Mouse (Mus musculus): Measurements from ENCODE around the gene Ncmap. TPM values are rescaled to one million over a fixed set of nuclear protein-coding genes. Genes with fewer than 3 reads are reported as not detected.

Gene Ncmap
- polyA plus RNA-seq, 1 experiment from 2014 or later: 0.14 TPM

DNA sequence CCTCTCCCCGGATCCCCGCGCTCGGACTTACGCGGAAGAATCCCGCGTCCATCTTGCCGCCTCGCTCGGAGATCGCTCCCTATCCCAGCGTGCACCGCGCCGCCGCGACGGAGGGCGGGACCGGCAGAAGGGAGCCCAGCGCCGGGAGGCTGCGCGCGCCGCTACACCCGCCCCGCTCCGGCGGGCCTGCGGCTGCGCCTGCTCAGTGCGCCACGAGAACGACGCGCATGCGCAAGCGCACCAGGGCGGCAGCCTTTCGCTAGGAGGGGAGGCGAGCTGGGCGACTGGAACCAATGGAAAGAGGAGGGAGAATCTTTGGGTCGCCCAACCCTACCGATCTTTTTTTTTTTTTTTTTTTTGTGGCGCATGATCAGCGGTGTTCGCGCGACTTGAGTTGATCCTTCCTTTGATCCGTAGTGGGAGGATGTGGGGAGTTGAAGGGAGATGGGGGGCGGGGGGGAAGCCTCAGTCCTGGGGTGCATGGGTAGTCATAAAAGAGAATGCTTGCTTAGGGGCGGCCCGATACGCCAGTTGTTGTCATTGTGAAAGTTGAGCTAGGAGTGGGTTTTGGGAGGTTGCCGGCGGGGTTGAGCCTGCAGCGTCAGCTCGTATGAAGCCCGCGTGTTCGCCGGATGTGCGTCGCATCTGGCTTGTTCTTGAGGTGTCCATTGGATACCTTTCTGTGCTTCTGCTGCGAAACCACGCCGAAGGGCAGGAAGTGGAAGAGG lies 44.8 kb downstream of the Ncmap start, which contains the start of gene Srrm1:
Srrm1 (minus strand) TSS at position 256 of the 728 bp plus-strand sequence.
- H3K9ac ChIP-seq (replicated peaks): peak within 1 kb of the TSS; percentile 100
- DNase-seq (peak; percentile 99), ATAC-seq (peak; percentile 90)
- TF ChIP-seq CTCF (IDR thresholded peaks at IDR 0.05; ENCODE audit: low read depth): no peak
- TF ChIP-seq EP300 (IDR thresholded peaks at IDR 0.05; ENCODE audit: low read depth): no peak; the same call in 1 of the 2 replicates
- peak within 1 kb of the TSS; percentile 88 for H3K4me2 ChIP-seq (ENCODE audit: low read depth, low read length)
- no peaks in the 10 kb centered on the region for H3K9me3 ChIP-seq (ENCODE audit: low read length)
- H3K36me3 ChIP-seq (replicated peaks; ENCODE audit: insufficient read depth, low read length): peaks cover 13% of the 10 kb centered on the region
- peaks cover 21% of the 10 kb centered on the region for H3K4me1 ChIP-seq (ENCODE audit: insufficient read depth)
- under 1% methylated on average over 67 of the region's 69 CpGs for WGBS (ENCODE audit: insufficient replicate concordance)
- H3K27me3 ChIP-seq (ENCODE audit: insufficient read depth, low read length): no peaks in the 10 kb centered on the region
- H3K27ac ChIP-seq (ENCODE audit: low read depth): peak within 1 kb of the TSS; percentile 97
- H3K4me3 ChIP-seq (ENCODE audit: low read depth, low read length): peak within 1 kb of the TSS; percentile 93

DNA sequence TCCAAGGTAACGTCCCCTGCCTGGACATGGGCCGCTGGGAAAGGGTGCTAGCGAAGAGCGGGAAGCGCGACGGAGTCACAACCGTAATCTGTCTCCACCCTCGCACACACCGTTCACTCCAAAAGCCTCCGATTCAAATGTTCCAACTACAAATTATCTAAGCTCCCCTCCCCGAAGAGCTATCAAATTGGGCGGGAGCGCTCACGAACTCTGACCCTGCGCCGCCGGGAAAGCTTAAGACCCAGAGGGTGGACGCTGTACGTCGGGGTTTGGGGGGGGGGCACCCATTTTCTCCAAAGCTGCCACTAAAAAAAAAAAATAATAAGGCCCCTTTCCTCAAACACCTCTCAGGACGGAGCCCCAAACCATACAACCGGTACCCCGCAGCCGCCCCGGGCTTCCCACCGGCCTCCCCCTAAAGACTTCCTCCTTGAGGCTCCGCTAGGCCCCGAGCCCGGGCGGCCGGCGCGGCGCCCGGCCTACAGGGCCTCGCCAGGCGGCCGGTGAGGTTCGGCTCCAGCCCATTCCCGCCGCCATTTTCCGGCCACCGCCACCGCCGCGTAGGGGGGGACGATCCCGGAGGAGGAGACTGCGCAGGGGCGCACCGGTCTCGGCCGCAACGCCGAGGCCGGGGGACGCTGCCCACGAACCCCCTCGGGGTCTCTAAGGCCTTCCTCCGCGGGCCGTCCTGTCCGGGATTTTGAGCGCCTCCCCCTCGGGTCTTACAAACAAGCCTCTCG lies 45.5 kb downstream of the Ncmap start:
- no peaks in the 10 kb centered on the region for H3K9me3 ChIP-seq (ENCODE audit: low read length)
- peak overlapping the region; percentile 69 for H3K4me2 ChIP-seq (ENCODE audit: low read depth, low read length)
- DNase-seq (peak; percentile 67), ATAC-seq (peak; percentile 40)
- H3K9ac ChIP-seq (replicated peaks): peak overlapping the region; percentile 100
- TF ChIP-seq EP300 (IDR thresholded peaks at IDR 0.05; ENCODE audit: low read depth) (no peak), CTCF (IDR thresholded peaks at IDR 0.05; ENCODE audit: low read depth) (no peak)
- peak overlapping the region; percentile 93 for H3K4me3 ChIP-seq (ENCODE audit: low read depth, low read length)
- no peaks in the 10 kb centered on the region for H3K27me3 ChIP-seq (ENCODE audit: insufficient read depth, low read length)
- WGBS (ENCODE audit: insufficient replicate concordance): under 1% methylated on average over 47 of the region's 67 CpGs
- peaks cover 14% of the 10 kb centered on the region for H3K36me3 ChIP-seq (replicated peaks; ENCODE audit: insufficient read depth, low read length)
- H3K4me1 ChIP-seq (ENCODE audit: insufficient read depth): peaks cover 21% of the 10 kb centered on the region
- peak overlapping the region; percentile 97 for H3K27ac ChIP-seq (ENCODE audit: low read depth)

DNA sequence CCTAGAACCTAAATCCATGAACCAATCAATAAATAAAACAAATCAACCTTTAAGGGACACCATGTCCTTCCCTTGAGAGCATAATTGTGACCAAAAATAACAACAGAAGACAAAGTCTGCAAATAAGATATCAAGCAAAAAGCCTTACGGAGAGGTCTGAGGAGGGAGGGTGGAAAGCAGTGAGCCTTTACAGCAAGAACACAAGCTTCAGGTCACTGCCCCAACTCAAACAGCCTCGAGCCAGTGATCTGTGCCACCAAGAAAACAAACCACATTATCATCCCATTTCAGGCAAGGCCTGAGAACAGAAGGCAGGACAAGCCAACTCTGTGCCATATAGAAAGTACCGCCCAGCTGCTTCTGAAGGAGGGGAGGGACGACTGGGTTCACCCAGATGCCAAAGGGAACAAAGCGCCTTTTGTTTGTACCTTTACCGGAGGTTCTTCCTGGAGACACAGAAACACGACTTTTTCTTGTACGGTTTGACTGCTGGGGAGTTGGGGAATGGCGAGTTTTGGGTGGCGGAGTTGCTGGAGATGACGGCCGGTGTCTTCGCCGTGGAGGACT lies 60.6 kb downstream of the Ncmap start:
- H3K9me3 ChIP-seq (ENCODE audit: low read length): no peaks in the 10 kb centered on the region
- ATAC-seq (no peak), DNase-seq (no peak)
- peak overlapping the region; percentile 46 for H3K27ac ChIP-seq (ENCODE audit: low read depth)
- no peak overlapping the region for H3K4me2 ChIP-seq (ENCODE audit: low read depth, low read length)
- H3K4me3 ChIP-seq (ENCODE audit: low read depth, low read length): no peak overlapping the region
- 0 out of 2 replicates have a peak, but pooled peaks cover under 1% of the 10 kb centered on the region for H3K4me1 ChIP-seq (ENCODE audit: insufficient read depth)
- peaks cover 95% of the 10 kb centered on the region for H3K36me3 ChIP-seq (replicated peaks; ENCODE audit: insufficient read depth, low read length)
- WGBS (ENCODE audit: insufficient replicate concordance): 87% methylated on average over 14 of the region's 14 CpGs
- TF ChIP-seq EP300 (IDR thresholded peaks at IDR 0.05; ENCODE audit: low read depth) (no peak), CTCF (IDR thresholded peaks at IDR 0.05; ENCODE audit: low read depth) (no peak)
- H3K27me3 ChIP-seq (ENCODE audit: insufficient read depth, low read length): no peaks in the 10 kb centered on the region
- no peak overlapping the region for H3K9ac ChIP-seq (replicated peaks)

DNA sequence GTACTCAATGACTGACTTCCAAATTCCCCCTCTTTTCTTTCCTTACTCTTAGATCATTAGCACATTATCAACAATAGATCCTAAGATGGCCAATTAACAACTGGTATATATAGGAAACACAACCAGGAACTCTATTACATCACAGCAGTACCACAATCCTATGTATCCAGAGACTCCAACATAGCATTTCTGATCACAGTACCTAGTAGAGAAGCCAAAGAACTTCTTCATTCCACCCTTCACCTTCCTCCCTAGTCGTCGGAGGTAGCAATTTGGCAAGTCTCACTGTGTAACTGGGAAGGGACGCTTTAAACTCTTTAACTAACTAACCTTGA lies 62.0 kb downstream of the Ncmap start:
- Histone ChIP-seq H3K27ac (ENCODE audit: low read depth) (peak overlapping the region; percentile 52), H3K4me3 (ENCODE audit: low read depth, low read length) (no peak overlapping the region), H3K4me2 (ENCODE audit: low read depth, low read length) (peak overlapping the region; percentile 33), H3K4me1 (ENCODE audit: insufficient read depth) (no peaks in the 10 kb centered on the region), H3K9me3 (ENCODE audit: low read length) (no peaks in the 10 kb centered on the region), H3K36me3 (replicated peaks; ENCODE audit: insufficient read depth, low read length) (peaks cover 94% of the 10 kb centered on the region), H3K9ac (replicated peaks) (no peak overlapping the region), H3K27me3 (ENCODE audit: insufficient read depth, low read length) (no peaks in the 10 kb centered on the region)
- TF ChIP-seq CTCF (IDR thresholded peaks at IDR 0.05; ENCODE audit: low read depth) (no peak), EP300 (IDR thresholded peaks at IDR 0.05; ENCODE audit: low read depth) (no peak)
- WGBS (ENCODE audit: insufficient replicate concordance): 65% methylated on average over 3 of the region's 3 CpGs
- peak; percentile 22 for ATAC-seq
- no peak for DNase-seq

DNA sequence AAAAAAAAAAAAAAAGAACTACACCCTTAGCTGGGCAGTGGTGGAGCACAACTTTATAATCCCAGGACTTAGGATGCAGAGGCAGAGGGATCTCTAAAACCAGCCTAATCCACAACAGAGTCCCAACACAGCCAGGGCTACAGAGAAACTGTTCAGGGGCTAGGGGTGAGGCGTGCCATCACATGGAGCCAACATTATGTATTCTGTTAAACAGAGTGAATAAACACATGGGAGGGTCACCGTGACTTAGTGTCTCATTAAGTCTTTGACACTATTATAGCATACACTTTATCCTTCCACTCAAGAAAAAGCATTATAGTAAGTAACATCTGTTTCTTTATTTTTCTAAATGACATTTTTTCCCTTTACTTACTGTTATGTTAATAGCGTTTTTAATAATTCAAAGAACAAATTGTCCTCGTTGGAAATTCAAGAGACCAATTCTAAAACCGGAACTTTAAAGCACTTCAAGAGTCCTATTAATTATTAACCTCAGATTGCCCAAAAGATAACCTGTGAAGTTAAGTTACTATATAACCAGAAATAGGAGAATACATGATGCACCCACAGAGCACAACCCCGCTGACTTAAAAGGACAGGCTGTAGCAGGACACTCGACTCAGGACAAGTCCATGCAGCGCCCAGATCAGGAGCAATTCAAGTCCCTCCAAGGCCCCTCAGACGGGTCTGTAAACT lies 62.6 kb downstream of the Ncmap start:
- TF ChIP-seq CTCF (IDR thresholded peaks at IDR 0.05; ENCODE audit: low read depth) (no peak), EP300 (IDR thresholded peaks at IDR 0.05; ENCODE audit: low read depth) (no peak)
- no peaks in the 10 kb centered on the region for H3K4me1 ChIP-seq (ENCODE audit: insufficient read depth)
- H3K36me3 ChIP-seq (replicated peaks; ENCODE audit: insufficient read depth, low read length): peaks cover 93% of the 10 kb centered on the region
- H3K27ac ChIP-seq (ENCODE audit: low read depth): peak overlapping the region; percentile 66
- H3K4me3 ChIP-seq (ENCODE audit: low read depth, low read length): no peak overlapping the region
- no peak overlapping the region for H3K9ac ChIP-seq (replicated peaks)
- DNase-seq: no peak
- peak overlapping the region; percentile 33 for H3K4me2 ChIP-seq (ENCODE audit: low read depth, low read length)
- H3K9me3 ChIP-seq (ENCODE audit: low read length): no peaks in the 10 kb centered on the region
- H3K27me3 ChIP-seq (ENCODE audit: insufficient read depth, low read length): no peaks in the 10 kb centered on the region
- 69% methylated on average over 9 of the region's 9 CpGs for WGBS (ENCODE audit: insufficient replicate concordance)
- peak; percentile 88 for ATAC-seq
